Mouse (Mus musculus) hindbrain, embryonic 13.5 days (tissue): ENCODE data around the gene Spaca7. TPM values are rescaled to one million over a fixed set of nuclear protein-coding genes. Genes with fewer than 3 reads are reported as not detected.
"Not testable (repeated sequence)": the region's sequence is repeated elsewhere in the genome, so short reads cannot be mapped to it uniquely, and the experiment has no call there.

Experiments
- ATAC-seq: fragments of 200-750 bp; cut with Nextera tagmentation; 2 replicates; pipeline ENCODE4 v1.8.0; 2017; ENCODE audit warnings: moderate TSS enrichment; ENCODE audit not compliant: low FRiP score
- H3K27ac ChIP-seq: fragments of 300-500 bp; sonication (generic); 2 replicates; pipeline ENCODE4 v1.5.1; 2015; ENCODE audit warnings: inconsistent platforms, mild to moderate bottlenecking, moderate library complexity
- H3K27me3 ChIP-seq: fragments of 300-500 bp; sonication (generic); 2 replicates; pipeline ENCODE4 v1.6.1; 2015; ENCODE audit warnings: mild to moderate bottlenecking, inconsistent platforms
- H3K36me3 ChIP-seq: fragments of 300-500 bp; sonication (generic); 2 replicates; pipeline ENCODE4 v1.6.1; 2015; ENCODE audit warnings: mild to moderate bottlenecking, inconsistent platforms
- H3K4me1 ChIP-seq: fragments of 300-500 bp; sonication (generic); replicated peaks from 2 replicates; pipeline ENCODE4 v1.6.1; 2015; ENCODE audit warnings: inconsistent platforms
- H3K4me2 ChIP-seq: fragments of 300-500 bp; sonication (generic); 2 replicates; pipeline ENCODE4 v1.6.1; 2015; ENCODE audit warnings: inconsistent platforms, mild to moderate bottlenecking, moderate library complexity
- H3K4me3 ChIP-seq: fragments of 300-500 bp; sonication (generic); 2 replicates; pipeline ENCODE4 v1.5.1; 2015; ENCODE audit warnings: mild to moderate bottlenecking, inconsistent platforms
- H3K9ac ChIP-seq: fragments of 300-500 bp; sonication (generic); 2 replicates; pipeline ENCODE4 v1.6.1; 2015; ENCODE audit warnings: mild to moderate bottlenecking, inconsistent platforms
- H3K9me3 ChIP-seq: fragments of 300-500 bp; sonication (generic); 2 replicates; pipeline ENCODE4 v1.6.1; 2016; ENCODE audit warnings: inconsistent platforms
- WGBS: fragments of 180-500 bp; shearing (Covaris S2); methylation state at CpG from one replicate; pipeline ENCODE4 v1.1.7; 2015; 5-methylcytosine and 5-hydroxymethylcytosine counted together
- polyA plus RNA-seq: library from polyadenylated mRNA; unstranded; fragments of >200 nt; fragmentation: Nextera tagmentation; extraction: Ambion mirVana; gene quantifications from 2 replicates; pipeline ENCODE4 v1.2.1, GENCODE M21; 2015

The Spaca7 gene
- polyA plus RNA-seq, 1 experiment from 2014 or later: not detected

DNA sequence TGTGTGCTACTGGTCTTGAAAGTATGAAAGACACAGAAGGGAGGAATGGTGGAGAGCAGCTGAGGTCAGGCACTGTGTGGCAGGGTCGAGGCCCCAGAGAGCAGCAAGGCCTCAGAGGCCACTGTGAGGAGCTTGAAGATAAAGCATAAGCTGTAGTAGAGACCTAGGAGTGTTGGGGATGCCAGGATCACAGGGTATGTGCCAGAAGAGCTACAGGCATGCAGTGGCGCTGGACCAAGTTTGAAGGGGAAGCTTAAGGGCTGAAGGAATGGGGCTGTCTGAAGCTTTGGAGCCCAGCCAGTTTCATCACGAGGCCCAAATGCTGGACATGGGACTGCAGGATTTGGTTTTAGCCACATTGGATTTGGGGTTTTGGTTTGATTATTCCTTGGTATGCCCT lies 44.5 kb downstream of the Spaca7 start:
- H3K27ac ChIP-seq, H3K27me3 ChIP-seq, H3K9ac ChIP-seq, H3K4me2 ChIP-seq, H3K9me3 ChIP-seq, ATAC-seq, H3K4me3 ChIP-seq, H3K4me1 ChIP-seq: not testable (repeated sequence)
- peaks cover 59% of the 10 kb centered on the region for H3K36me3 ChIP-seq
- 92% methylated on average over 3 of the region's 3 CpGs for WGBS

DNA sequence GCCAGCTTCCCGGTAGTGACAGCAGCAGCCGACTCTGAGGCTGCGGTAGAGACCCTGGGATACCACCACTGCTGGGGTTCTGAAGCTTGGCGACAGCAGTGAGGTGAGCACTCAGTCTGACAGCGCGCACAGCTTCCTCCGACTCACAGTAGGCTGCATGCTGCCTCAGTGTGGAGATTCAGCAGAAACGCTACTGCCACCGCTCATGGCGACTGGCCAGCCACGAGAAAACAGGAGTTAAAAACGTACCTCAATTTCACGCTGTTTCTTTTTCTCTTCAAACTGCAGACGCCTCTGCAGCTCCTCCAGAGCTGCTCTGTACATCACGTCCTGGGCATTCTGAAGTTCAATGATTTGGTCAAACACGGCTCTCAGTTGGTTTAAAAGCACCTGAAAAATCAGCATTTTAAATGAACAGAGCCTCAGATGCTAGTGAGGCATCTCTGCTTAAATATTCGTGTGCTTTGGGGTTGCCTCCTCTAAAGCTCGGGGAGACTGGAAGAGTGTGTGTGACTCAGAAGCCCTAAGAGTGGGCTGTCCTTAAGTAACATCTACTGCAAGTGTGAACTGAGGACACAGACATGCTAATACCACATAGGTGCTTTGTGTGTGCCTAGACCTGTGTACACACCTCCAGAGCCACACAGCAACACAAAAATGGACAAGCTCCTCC lies 48.9 kb downstream of the Spaca7 start:
- Histone ChIP-seq H3K9me3 (no peaks in the 10 kb centered on the region), H3K27me3 (no peaks in the 10 kb centered on the region), H3K9ac (no peak overlapping the region), H3K4me1 (peaks cover 4% of the 10 kb centered on the region), H3K4me3 (no peak overlapping the region), H3K36me3 (peaks cover 68% of the 10 kb centered on the region), H3K4me2 (no peak overlapping the region), H3K27ac (no peak overlapping the region)
- ATAC-seq: no peak
- 91% methylated on average over 18 of the region's 18 CpGs for WGBS

DNA sequence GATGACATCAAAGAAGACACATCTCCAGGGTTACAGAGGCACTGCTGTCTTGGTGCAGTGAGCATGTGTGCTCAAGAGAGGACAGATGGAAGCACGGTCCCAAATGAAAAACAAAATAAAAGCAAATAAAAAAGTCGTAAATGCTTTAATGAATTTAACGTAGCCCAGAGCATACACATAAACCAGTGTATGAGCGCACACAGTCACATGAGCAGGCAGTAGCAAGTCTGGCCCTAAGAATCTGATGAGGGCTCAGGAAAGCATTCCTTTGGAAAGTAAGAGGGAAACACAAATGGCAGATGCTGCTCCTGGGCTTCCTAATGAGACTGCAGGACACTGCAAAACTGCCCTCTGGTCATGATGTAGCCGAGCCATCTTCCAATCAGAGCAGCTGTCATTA lies 53.1 kb downstream of the Spaca7 start:
- H3K9ac ChIP-seq: peak overlapping the region; percentile 25; the same call in 1 of the 2 replicates
- no peaks in the 10 kb centered on the region for H3K27me3 ChIP-seq
- H3K4me2 ChIP-seq: no peak overlapping the region
- no peaks in the 10 kb centered on the region for H3K9me3 ChIP-seq
- 73% methylated on average over 5 of the region's 5 CpGs for WGBS
- no peak for ATAC-seq
- no peak overlapping the region for H3K4me3 ChIP-seq
- peaks cover 4% of the 10 kb centered on the region for H3K4me1 ChIP-seq
- peaks cover 60% of the 10 kb centered on the region for H3K36me3 ChIP-seq
- H3K27ac ChIP-seq: peak overlapping the region; percentile 45; the same call in 1 of the 2 replicates

DNA sequence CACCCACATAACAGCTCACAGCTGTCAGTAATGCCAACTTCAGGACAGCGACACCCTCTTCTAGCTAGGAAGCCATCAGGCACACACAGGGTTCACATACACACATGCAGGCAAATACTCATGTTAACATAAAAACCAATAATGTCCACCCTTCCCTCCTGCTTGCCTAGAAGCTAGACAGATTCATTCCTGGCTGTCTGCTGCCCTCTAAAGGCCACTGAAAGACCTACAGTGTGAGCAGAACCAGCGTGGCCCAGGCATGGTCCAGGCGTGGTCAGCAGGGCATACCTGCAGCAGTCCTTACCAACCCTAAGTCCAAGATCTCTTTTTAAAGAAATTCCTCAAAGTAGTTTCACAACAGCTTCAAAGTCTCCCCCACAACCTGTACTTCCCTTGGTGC lies 56.2 kb downstream of the Spaca7 start:
- Histone ChIP-seq H3K4me2 (no peak overlapping the region), H3K9ac (no peak overlapping the region), H3K27me3 (no peaks in the 10 kb centered on the region), H3K4me3 (no peak overlapping the region), H3K36me3 (peaks cover 54% of the 10 kb centered on the region), H3K4me1 (peaks cover 4% of the 10 kb centered on the region), H3K27ac (no peak overlapping the region), H3K9me3 (no peaks in the 10 kb centered on the region)
- 44% methylated on average over 3 of the region's 3 CpGs for WGBS
- ATAC-seq: peak; percentile 80

DNA sequence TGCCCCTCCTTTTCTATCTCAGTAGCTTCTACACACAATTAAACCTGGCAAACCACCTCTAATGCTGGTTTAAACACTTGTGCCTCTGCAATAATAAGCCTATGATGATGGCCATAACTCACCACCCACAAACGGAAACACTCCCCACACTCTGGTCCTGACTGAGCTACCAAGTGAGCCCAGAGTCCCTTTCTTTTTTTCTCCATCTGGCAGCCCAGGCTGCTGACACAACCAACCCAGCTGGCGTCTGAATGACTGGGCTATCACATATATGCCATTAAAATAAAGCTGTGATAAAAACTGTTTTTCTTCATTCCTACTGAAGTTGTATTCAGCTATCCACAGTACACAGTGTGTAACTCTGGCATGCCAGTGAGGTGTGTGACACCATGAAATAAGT lies 62.5 kb downstream of the Spaca7 start:
- H3K27me3 ChIP-seq: no peaks in the 10 kb centered on the region
- no peak overlapping the region for H3K4me3 ChIP-seq
- ATAC-seq: no peak
- no peak overlapping the region for H3K4me2 ChIP-seq
- H3K36me3 ChIP-seq: peaks cover 85% of the 10 kb centered on the region
- WGBS: 93% methylated on average over 2 of the region's 2 CpGs
- H3K9me3 ChIP-seq: no peaks in the 10 kb centered on the region
- H3K9ac ChIP-seq: no peak overlapping the region
- H3K27ac ChIP-seq: no peak overlapping the region
- no peaks in the 10 kb centered on the region for H3K4me1 ChIP-seq

DNA sequence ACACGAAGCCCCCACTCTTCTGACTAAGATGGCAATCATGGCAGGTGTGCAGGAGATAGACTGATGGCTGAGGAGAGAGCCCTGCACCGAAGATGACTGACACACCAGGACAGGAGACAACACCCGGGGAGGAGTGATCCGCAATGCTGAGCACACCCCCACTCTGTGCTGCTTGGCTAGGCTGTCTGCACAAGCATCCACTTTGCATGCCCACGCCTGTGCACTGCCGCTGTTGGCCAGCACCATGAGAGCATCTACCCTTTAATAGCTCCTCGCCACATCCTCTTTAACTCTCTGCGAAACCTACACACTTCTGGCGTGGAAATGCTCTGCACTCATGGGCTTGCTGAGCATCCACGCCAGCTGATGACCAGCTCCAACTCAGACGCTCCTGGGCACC lies 65.6 kb downstream of the Spaca7 start:
- no peak overlapping the region for H3K4me3 ChIP-seq
- no peak overlapping the region for H3K27ac ChIP-seq
- no peak overlapping the region for H3K9ac ChIP-seq
- H3K4me1 ChIP-seq: no peaks in the 10 kb centered on the region
- ATAC-seq: no peak
- no peaks in the 10 kb centered on the region for H3K27me3 ChIP-seq
- H3K9me3 ChIP-seq: no peaks in the 10 kb centered on the region
- peaks cover 78% of the 10 kb centered on the region for H3K36me3 ChIP-seq
- H3K4me2 ChIP-seq: no peak overlapping the region
- WGBS: 95% methylated on average over 11 of the region's 11 CpGs

DNA sequence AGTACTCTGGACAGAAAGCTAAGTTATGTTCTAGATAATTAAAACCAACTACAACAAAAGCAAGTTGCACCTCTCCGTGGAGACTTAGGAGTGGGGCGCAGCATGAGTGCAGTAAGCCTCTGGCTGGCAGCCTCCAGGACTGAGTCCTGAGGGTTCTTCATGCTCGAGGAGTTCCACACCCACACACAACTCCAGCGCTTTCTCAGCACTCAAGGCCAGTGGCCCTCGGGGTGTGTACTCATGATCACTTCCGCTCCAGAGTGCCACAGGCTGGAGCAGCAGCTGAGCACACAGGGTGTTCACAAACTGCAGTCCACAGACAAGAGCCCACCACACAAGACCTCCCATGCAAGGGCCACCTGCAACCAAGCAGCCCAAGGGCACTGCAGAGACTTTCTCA lies 68.7 kb downstream of the Spaca7 start:
- WGBS: 94% methylated on average over 6 of the region's 6 CpGs
- Histone ChIP-seq H3K27ac (no peak overlapping the region), H3K4me3 (no peak overlapping the region), H3K9ac (no peak overlapping the region), H3K4me2 (no peak overlapping the region), H3K36me3 (peaks cover 64% of the 10 kb centered on the region), H3K4me1 (no peaks in the 10 kb centered on the region), H3K9me3 (no peaks in the 10 kb centered on the region), H3K27me3 (no peaks in the 10 kb centered on the region)
- ATAC-seq: no peak

DNA sequence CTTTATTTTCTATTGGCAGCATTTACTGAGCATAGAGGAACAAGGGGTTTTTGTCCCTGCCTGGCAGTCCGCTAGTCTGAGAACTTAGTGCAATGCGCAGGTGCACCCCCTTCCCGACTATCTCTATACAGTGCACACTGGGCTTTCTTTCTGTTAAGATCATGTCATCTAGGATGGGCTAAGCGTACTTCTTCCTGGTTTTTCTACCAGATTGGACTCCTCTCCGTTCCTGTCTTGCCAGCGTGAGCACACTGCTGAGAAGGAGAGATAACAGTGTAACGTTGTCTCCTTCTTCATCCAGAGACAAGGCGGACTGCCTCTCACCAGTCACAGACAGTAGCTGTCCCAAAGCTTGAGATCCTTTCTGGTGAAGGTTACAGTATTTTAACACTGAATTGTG lies 71.5 kb downstream of the Spaca7 start:
- Histone ChIP-seq H3K4me3 (no peak overlapping the region), H3K9ac (no peak overlapping the region), H3K4me2 (no peak overlapping the region), H3K4me1 (no peaks in the 10 kb centered on the region), H3K36me3 (peaks cover 64% of the 10 kb centered on the region), H3K27me3 (no peaks in the 10 kb centered on the region), H3K9me3 (no peaks in the 10 kb centered on the region), H3K27ac (no peak overlapping the region)
- WGBS: 89% methylated on average over 8 of the region's 8 CpGs
- ATAC-seq: no peak

DNA sequence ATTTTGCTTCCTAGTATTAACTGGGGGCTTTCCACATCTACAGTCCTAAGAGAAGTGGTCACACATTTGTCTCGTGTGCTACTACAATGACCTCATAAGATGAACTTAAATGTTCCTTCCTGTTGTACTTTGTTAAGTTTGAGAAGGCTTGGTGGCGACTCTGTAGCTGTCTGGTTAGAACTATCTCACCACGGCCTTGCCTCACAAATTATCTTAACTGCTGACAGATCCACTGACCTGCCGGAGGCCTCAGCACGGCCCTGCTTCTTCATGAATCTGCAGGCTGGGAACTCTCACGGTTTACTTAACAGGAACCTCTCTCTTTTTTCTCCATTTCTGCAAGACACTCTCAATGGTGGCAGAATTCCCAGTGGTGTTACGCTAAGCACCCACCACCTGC lies 72.1 kb downstream of the Spaca7 start:
- H3K4me3 ChIP-seq: no peak overlapping the region
- H3K9ac ChIP-seq: no peak overlapping the region
- no peaks in the 10 kb centered on the region for H3K9me3 ChIP-seq
- H3K4me1 ChIP-seq: no peaks in the 10 kb centered on the region
- 83% methylated on average over 7 of the region's 7 CpGs for WGBS
- no peaks in the 10 kb centered on the region for H3K27me3 ChIP-seq
- no peak overlapping the region for H3K27ac ChIP-seq
- no peak for ATAC-seq
- no peak overlapping the region for H3K4me2 ChIP-seq
- peaks cover 64% of the 10 kb centered on the region for H3K36me3 ChIP-seq

DNA sequence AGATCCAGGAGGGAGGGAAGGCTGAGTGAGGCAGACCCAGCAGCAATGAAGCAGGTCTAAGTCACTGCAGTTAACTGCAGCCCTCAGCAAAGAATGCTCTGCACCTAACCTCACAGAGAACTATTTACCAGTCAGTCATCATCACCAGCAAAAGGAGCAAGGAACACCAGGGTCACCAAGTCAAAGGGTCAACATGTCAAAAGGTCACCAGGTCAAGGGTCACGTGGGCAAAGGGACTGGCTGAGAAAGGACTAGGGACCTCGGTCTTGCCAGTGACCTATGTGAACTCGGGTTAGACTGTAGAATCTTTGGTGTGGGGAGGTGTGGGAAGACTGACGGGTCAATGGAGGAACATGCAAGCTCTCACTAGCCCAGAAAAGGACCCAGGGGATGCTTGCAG lies 73.7 kb downstream of the Spaca7 start:
- ATAC-seq: no peak
- Histone ChIP-seq H3K27ac (no peak overlapping the region), H3K9me3 (no peaks in the 10 kb centered on the region), H3K9ac (no peak overlapping the region), H3K4me3 (no peak overlapping the region), H3K27me3 (no peaks in the 10 kb centered on the region), H3K4me1 (no peaks in the 10 kb centered on the region), H3K4me2 (no peak overlapping the region), H3K36me3 (peaks cover 64% of the 10 kb centered on the region)
- WGBS: 44% methylated on average over 4 of the region's 4 CpGs

DNA sequence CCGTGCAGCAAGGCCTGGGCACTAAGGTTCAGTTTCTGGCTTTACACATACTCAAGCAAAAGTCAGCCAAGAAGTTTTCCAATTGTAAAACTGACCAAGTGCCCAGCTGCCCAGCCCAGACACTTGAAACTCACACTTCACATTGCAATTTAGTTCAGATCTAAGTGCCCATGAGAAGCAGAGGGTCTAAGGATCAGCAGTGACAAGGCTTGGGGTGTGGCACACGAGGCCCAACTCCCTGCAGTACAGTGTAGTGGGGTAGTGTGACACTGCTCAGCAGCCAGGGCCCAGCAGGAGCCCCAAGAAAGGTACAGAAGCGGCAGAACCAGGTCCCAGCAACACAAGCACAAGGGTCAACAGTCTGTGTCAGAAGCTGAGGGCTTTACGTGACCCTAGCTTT lies 76.1 kb downstream of the Spaca7 start:
- no peak for ATAC-seq
- 88% methylated on average over 4 of the region's 4 CpGs for WGBS
- Histone ChIP-seq H3K4me1 (no peaks in the 10 kb centered on the region), H3K9me3 (no peaks in the 10 kb centered on the region), H3K27ac (no peak overlapping the region), H3K36me3 (peaks cover 82% of the 10 kb centered on the region), H3K4me2 (no peak overlapping the region), H3K9ac (no peak overlapping the region), H3K27me3 (no peaks in the 10 kb centered on the region), H3K4me3 (no peak overlapping the region)
